Mouse (Mus musculus): Measurements from ENCODE around the gene Ep400.

DNA sequence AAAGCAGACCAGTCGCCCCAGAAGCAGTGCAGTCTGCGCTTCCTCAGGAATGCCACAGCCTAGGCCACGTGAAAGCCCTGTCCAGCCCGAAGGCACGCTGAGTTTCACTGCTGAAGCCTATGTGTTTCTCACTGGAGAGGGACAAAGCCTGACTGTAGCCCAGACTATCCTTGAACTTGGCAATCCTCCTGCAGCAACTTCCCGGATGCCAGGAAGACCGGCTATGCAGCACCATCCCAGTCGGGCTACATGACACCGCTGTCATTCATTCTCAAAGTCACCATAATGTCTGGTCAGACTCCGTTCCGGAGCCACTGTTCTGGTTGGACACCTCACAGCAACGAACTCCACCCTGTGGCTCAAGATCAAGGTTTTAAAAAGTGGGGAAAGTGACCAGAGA is 7.7 kb upstream of the Ep400 start:
- TF ChIP-seq POLR2A (IDR thresholded peaks at IDR 0.05; ENCODE audit: control insufficient read depth, extremely low read depth, insufficient read depth, low read length, poor library complexity) (no peak), CTCF (IDR thresholded peaks at IDR 0.05; ENCODE audit: borderline replicate concordance, control insufficient read depth, extremely low read depth, insufficient read depth, low read length, poor library complexity) (no peak)
